Mouse (Mus musculus): ENCODE results near the gene Dcaf12. TPM values are rescaled to one million over a fixed set of nuclear protein-coding genes. Genes with fewer than 3 reads are reported as not detected.

Dcaf12 gene
- polyA plus RNA-seq, 1 experiment: 27.1 TPM

GRCm38 (mm10) chr4:41347839-41348238, 33.1 kb upstream of the Dcaf12 start:
- H3K36me3 ChIP-seq (ENCODE audit: control insufficient read depth, insufficient read depth): no peaks in the 10 kb centered on the region
- H3K4me2 ChIP-seq (ENCODE audit: low read depth): peak overlapping the region; percentile 97
- H3K79me2 ChIP-seq (ENCODE audit: control insufficient read depth, insufficient read depth): peaks cover 37% of the 10 kb centered on the region
- no peak for TF ChIP-seq USF1 (IDR thresholded peaks at IDR 0.05; ENCODE audit: low read depth)
- TF ChIP-seq MYOG (IDR thresholded peaks at IDR 0.05; ENCODE audit: control insufficient read depth in 1 of 3, insufficient read depth in 1 of 3, insufficient read length in 2 of 3, low read depth in 2 of 3): no peak
- TF ChIP-seq E2F4 (IDR thresholded peaks at IDR 0.05; ENCODE audit: insufficient read depth): no peak
- TF ChIP-seq TCF3 (IDR thresholded peaks at IDR 0.05; ENCODE audit: insufficient read length, low read depth): no peak
- TF ChIP-seq CEBPB (IDR thresholded peaks at IDR 0.05; ENCODE audit: insufficient read depth, poor library complexity, severe bottlenecking): no peak
- TF ChIP-seq POLR2AphosphoS2 (IDR thresholded peaks at IDR 0.05; ENCODE audit: insufficient read length, low read depth): no peak
- no peak for TF ChIP-seq MAX (IDR thresholded peaks at IDR 0.05; ENCODE audit: low read depth)
- H3K27me3 ChIP-seq (ENCODE audit: control insufficient read depth, insufficient read depth, insufficient read length): no peaks in the 10 kb centered on the region
- no peak overlapping the region for H3ac ChIP-seq (ENCODE audit: control insufficient read depth, insufficient read length)
- H3K4me3 ChIP-seq: peak overlapping the region; percentile 86

- TF ChIP-seq TCF12 (IDR thresholded peaks at IDR 0.05; ENCODE audit: insufficient read depth, poor library complexity, severe bottlenecking) (no peak), CEBPB (IDR thresholded peaks at IDR 0.05; ENCODE audit: insufficient read depth, poor library complexity, severe bottlenecking) (no peak), E2F4 (IDR thresholded peaks at IDR 0.05; ENCODE audit: insufficient read depth) (no peak), MYOG (IDR thresholded peaks at IDR 0.05; ENCODE audit: control insufficient read depth in 1 of 3, insufficient read depth in 1 of 3, insufficient read length in 2 of 3, low read depth in 2 of 3) (no peak), POLR2AphosphoS2 (IDR thresholded peaks at IDR 0.05; ENCODE audit: insufficient read length, low read depth) (no peak), REST (IDR thresholded peaks at IDR 0.05; ENCODE audit: insufficient read depth, insufficient read length) (no peak), TCF3 (IDR thresholded peaks at IDR 0.05; ENCODE audit: insufficient read length, low read depth) (no peak), SRF (IDR thresholded peaks at IDR 0.05; ENCODE audit: control insufficient read depth, insufficient read length, low read depth) (no peak), USF1 (IDR thresholded peaks at IDR 0.05; ENCODE audit: low read depth) (no peak), MAX (IDR thresholded peaks at IDR 0.05; ENCODE audit: low read depth) (no peak)
- no peak overlapping the region for H3K4me2 ChIP-seq (ENCODE audit: low read depth)
- no peaks in the 10 kb centered on the region for H3K36me3 ChIP-seq (ENCODE audit: control insufficient read depth, insufficient read depth)
- H3K27me3 ChIP-seq (ENCODE audit: control insufficient read depth, insufficient read depth, insufficient read length): no peaks in the 10 kb centered on the region
- no peak overlapping the region for H3K4me3 ChIP-seq
- H3ac ChIP-seq (ENCODE audit: control insufficient read depth, insufficient read length): no peak overlapping the region
- peaks cover 19% of the 10 kb centered on the region for H3K79me2 ChIP-seq (ENCODE audit: control insufficient read depth, insufficient read depth)
Observed at GRCm38 (mm10) chr4:41346011-41346410, 31.3 kb upstream of the Dcaf12 start.

- no peak overlapping the region for H3ac ChIP-seq (ENCODE audit: control insufficient read depth, insufficient read length)
- no peak overlapping the region for H3K4me3 ChIP-seq
- no peaks in the 10 kb centered on the region for H3K27me3 ChIP-seq (ENCODE audit: control insufficient read depth, insufficient read depth, insufficient read length)
- H3K79me2 ChIP-seq (ENCODE audit: control insufficient read depth, insufficient read depth): no peaks in the 10 kb centered on the region
- no peak overlapping the region for H3K4me2 ChIP-seq (ENCODE audit: low read depth)
- H3K36me3 ChIP-seq (ENCODE audit: control insufficient read depth, insufficient read depth): no peaks in the 10 kb centered on the region
- no peak for TF ChIP-seq E2F4 (IDR thresholded peaks at IDR 0.05; ENCODE audit: insufficient read depth)
- no peak for TF ChIP-seq USF1 (IDR thresholded peaks at IDR 0.05; ENCODE audit: low read depth)
- TF ChIP-seq CEBPB (IDR thresholded peaks at IDR 0.05; ENCODE audit: insufficient read depth, poor library complexity, severe bottlenecking): no peak
- no peak for TF ChIP-seq MAX (IDR thresholded peaks at IDR 0.05; ENCODE audit: low read depth)
- TF ChIP-seq TCF3 (IDR thresholded peaks at IDR 0.05; ENCODE audit: insufficient read length, low read depth): no peak
- no peak for TF ChIP-seq POLR2A (IDR thresholded peaks at IDR 0.05; ENCODE audit: insufficient read length, low read depth)
- no peak for TF ChIP-seq REST (IDR thresholded peaks at IDR 0.05; ENCODE audit: insufficient read depth, insufficient read length)
- TF ChIP-seq TCF12 (IDR thresholded peaks at IDR 0.05; ENCODE audit: insufficient read depth, poor library complexity, severe bottlenecking): no peak
- TF ChIP-seq MYOD1 (IDR thresholded peaks at IDR 0.05; ENCODE audit: control insufficient read depth in 1 of 3, insufficient read length in 2 of 3, low read depth in 2 of 3): no peak
- TF ChIP-seq MYOG (IDR thresholded peaks at IDR 0.05; ENCODE audit: control insufficient read depth in 1 of 3, insufficient read depth in 1 of 3, insufficient read length in 2 of 3, low read depth in 2 of 3): no peak
- TF ChIP-seq SRF (IDR thresholded peaks at IDR 0.05; ENCODE audit: control insufficient read depth, insufficient read length, low read depth): no peak
- TF ChIP-seq POLR2AphosphoS2 (IDR thresholded peaks at IDR 0.05; ENCODE audit: insufficient read length, low read depth): no peak
Observed at GRCm38 (mm10) chr4:41340912-41341550, 26.3 kb upstream of the Dcaf12 start.

- TF ChIP-seq POLR2A (IDR thresholded peaks at IDR 0.05; ENCODE audit: insufficient read length, low read depth) (no peak), POLR2AphosphoS2 (IDR thresholded peaks at IDR 0.05; ENCODE audit: insufficient read length, low read depth) (no peak), REST (IDR thresholded peaks at IDR 0.05; ENCODE audit: insufficient read depth, insufficient read length) (no peak), E2F4 (IDR thresholded peaks at IDR 0.05; ENCODE audit: insufficient read depth) (no peak)
- H3ac ChIP-seq (ENCODE audit: control insufficient read depth, insufficient read length): no peak overlapping the region
- H3K4me3 ChIP-seq: no peak overlapping the region
- H3K79me2 ChIP-seq (ENCODE audit: control insufficient read depth, insufficient read depth): no peaks in the 10 kb centered on the region
- no peaks in the 10 kb centered on the region for H3K36me3 ChIP-seq (ENCODE audit: control insufficient read depth, insufficient read depth)
- H3K4me2 ChIP-seq (ENCODE audit: low read depth): no peak overlapping the region
- no peaks in the 10 kb centered on the region for H3K27me3 ChIP-seq (ENCODE audit: control insufficient read depth, insufficient read depth, insufficient read length)
Observed at GRCm38 (mm10) chr4:41336546-41336945, 21.9 kb upstream of the Dcaf12 start.

GRCm38 (mm10) chr4:41331698-41332421, 17.2 kb upstream of the Dcaf12 start:
- no peaks in the 10 kb centered on the region for H3K27me3 ChIP-seq (ENCODE audit: control insufficient read depth, insufficient read depth, insufficient read length)
- no peak overlapping the region for H3K4me2 ChIP-seq (ENCODE audit: low read depth)
- H3K4me3 ChIP-seq: no peak overlapping the region
- H3ac ChIP-seq (ENCODE audit: control insufficient read depth, insufficient read length): no peak overlapping the region
- H3K36me3 ChIP-seq (ENCODE audit: control insufficient read depth, insufficient read depth): no peaks in the 10 kb centered on the region
- TF ChIP-seq MAX (IDR thresholded peaks at IDR 0.05; ENCODE audit: low read depth): no peak
- no peak for TF ChIP-seq MYOD1 (IDR thresholded peaks at IDR 0.05; ENCODE audit: control insufficient read depth in 1 of 3, insufficient read length in 2 of 3, low read depth in 2 of 3)
- TF ChIP-seq REST (IDR thresholded peaks at IDR 0.05; ENCODE audit: insufficient read depth, insufficient read length): no peak
- no peak for TF ChIP-seq CEBPB (IDR thresholded peaks at IDR 0.05; ENCODE audit: insufficient read depth, poor library complexity, severe bottlenecking)
- H3K79me2 ChIP-seq (ENCODE audit: control insufficient read depth, insufficient read depth): no peaks in the 10 kb centered on the region

All from myocyte (in vitro differentiated cells).